Mouse (Mus musculus) spleen, postnatal 14 days (tissue): ENCODE results near the gene Tmem178b.

ENCODE experiments used
- DNase-seq, 2 experiments: peaks; one replicate each; pipeline ENCODE4 v3.0.0; 2021 to 2022; ENCODE audit warnings: low spot score in 2 of 2

The Tmem178b gene

GRCm38 (mm10) chr6:40015711-40016460 lies 142.8 kb downstream of the Tmem178b start:
- DNase-seq: no peak

GRCm38 (mm10) chr6:40019396-40019795 lies 146.3 kb downstream of the Tmem178b start:
- DNase-seq: no peak

- DNase-seq: no peak
Observed at GRCm38 (mm10) chr6:40023592-40024335, 150.7 kb downstream of the Tmem178b start.

- no peak for DNase-seq
Observed at GRCm38 (mm10) chr6:40024336-40024934, 151.4 kb downstream of the Tmem178b start.

GRCm38 (mm10) chr6:40032901-40033300 lies 159.8 kb downstream of the Tmem178b start:
- no peak for DNase-seq

- no peak for DNase-seq
Observed at GRCm38 (mm10) chr6:40033935-40034334, 160.9 kb downstream of the Tmem178b start.

GRCm38 (mm10) chr6:40048969-40049908 lies 176.2 kb downstream of the Tmem178b start:
- no peak for DNase-seq

- DNase-seq: no peak
Observed at GRCm38 (mm10) chr6:40049909-40050484, 176.9 kb downstream of the Tmem178b start.

- no peak for DNase-seq
Observed at GRCm38 (mm10) chr6:40051698-40052097, 178.6 kb downstream of the Tmem178b start.

- no peak for DNase-seq
Observed at GRCm38 (mm10) chr6:40052593-40052992, 179.5 kb downstream of the Tmem178b start.

- no peak for DNase-seq
Observed at GRCm38 (mm10) chr6:40059466-40059865, 186.4 kb downstream of the Tmem178b start.

GRCm38 (mm10) chr6:40061327-40062189 lies 188.5 kb downstream of the Tmem178b start:
- no peak for DNase-seq

- no peak for DNase-seq
Observed at GRCm38 (mm10) chr6:40062190-40062501, 189.1 kb downstream of the Tmem178b start.

- no peak for DNase-seq
Observed at GRCm38 (mm10) chr6:40063438-40063837, 190.4 kb downstream of the Tmem178b start.

- no peak for DNase-seq
Observed at GRCm38 (mm10) chr6:40063899-40064298, 190.8 kb downstream of the Tmem178b start.

- no peak for DNase-seq
Observed at GRCm38 (mm10) chr6:40064342-40064741, 191.3 kb downstream of the Tmem178b start.

GRCm38 (mm10) chr6:40068467-40068866 lies 195.4 kb downstream of the Tmem178b start:
- DNase-seq: no peak

GRCm38 (mm10) chr6:40071007-40071406 lies 197.9 kb downstream of the Tmem178b start:
- DNase-seq: no peak

GRCm38 (mm10) chr6:40076089-40076488 lies 203.0 kb downstream of the Tmem178b start:
- DNase-seq: no peak

- no peak for DNase-seq
Observed at GRCm38 (mm10) chr6:40076670-40077313, 203.7 kb downstream of the Tmem178b start.
